Mouse (Mus musculus) myocyte (in vitro differentiated cells): ENCODE data around the gene Ccdc169.

Source experiments
- CEBPB ChIP-seq: IDR thresholded peaks from 2 replicates; pipeline ENCODE4 v1.6.1; 2011; ENCODE audit warnings: mild to moderate bottlenecking, moderate library complexity; ENCODE audit not compliant: poor library complexity, insufficient read depth, severe bottlenecking
- MAX ChIP-seq: IDR thresholded peaks from one replicate; pipeline ENCODE4 v1.6.1; 2011; ENCODE audit warnings: low read depth, mild to moderate bottlenecking, control low read depth
- MYOG ChIP-seq, 3 experiments: IDR thresholded peaks; one replicate each; pipeline ENCODE4 v1.6.1; 2011; ENCODE audit warnings: control low read depth in 2 of 3, low read depth in 2 of 3, mild to moderate bottlenecking in 2 of 3; ENCODE audit not compliant: insufficient read length in 2 of 3, control insufficient read depth in 1 of 3, insufficient read depth in 1 of 3
- POLR2A ChIP-seq: IDR thresholded peaks from one replicate; pipeline ENCODE4 v1.6.1; 2011; ENCODE audit warnings: low read depth, mild to moderate bottlenecking, control low read depth, moderate library complexity; ENCODE audit not compliant: insufficient read length
- POLR2AphosphoS2 ChIP-seq: IDR thresholded peaks from one replicate; pipeline ENCODE4 v1.6.1; 2011; ENCODE audit warnings: low read depth, control low read depth; ENCODE audit not compliant: insufficient read length
- REST ChIP-seq: IDR thresholded peaks from one replicate; pipeline ENCODE4 v1.6.1; 2011; ENCODE audit warnings: mild to moderate bottlenecking, control low read depth, moderate library complexity; ENCODE audit not compliant: insufficient read depth, insufficient read length
- TCF12 ChIP-seq: IDR thresholded peaks from one replicate; pipeline ENCODE4 v1.6.1; 2011; ENCODE audit warnings: mild to moderate bottlenecking, control low read depth; ENCODE audit not compliant: poor library complexity, insufficient read depth, severe bottlenecking
- USF1 ChIP-seq: IDR thresholded peaks from one replicate; pipeline ENCODE4 v1.6.1; 2011; ENCODE audit warnings: low read depth, mild to moderate bottlenecking, control low read depth, moderate library complexity

- no peak for TF ChIP-seq TCF12
- TF ChIP-seq USF1 = no peak
- no peak for TF ChIP-seq POLR2AphosphoS2
- TF ChIP-seq POLR2A = no peak
- TF ChIP-seq CEBPB = no peak
- TF ChIP-seq MYOG (IDR thresholded peaks at IDR 0.05; ENCODE audit: control insufficient read depth in 1 of 3, insufficient read depth in 1 of 3, insufficient read length in 2 of 3, low read depth in 2 of 3) = no peak
- no peak for TF ChIP-seq MAX
- no peak for TF ChIP-seq REST
Observed at GRCm38 (mm10) chr3:55137039-55137438, at the start of gene Ccdc169.
